Mouse (Mus musculus) monocyte, adult 5-6 weeks (primary cell): Measurements from ENCODE around the gene Cbx6. TPM values are rescaled to one million over a fixed set of nuclear protein-coding genes. Genes with fewer than 3 reads are reported as not detected.
A peak's percentile ranks its signal among the peaks of the same experiment; 100 is the strongest.

ENCODE experiments used
- ATAC-seq: fragments of 153-309, 156-312 bp; replicated peaks from 2 replicates; pipeline ENCODE4 v1.8.0; 2017; ENCODE audit warnings: mild to moderate bottlenecking; ENCODE audit not compliant: low TSS enrichment, insufficient number of reproducible peaks, severe bottlenecking, poor library complexity, low FRiP score
- total RNA-seq: library from RNA; stranded (forward); fragments of 200-1000, 200-491, 200-594 nt; gene quantifications from 3 replicates; pipeline ENCODE4 v1.2.3, GENCODE M21; 2017

Cbx6 gene
- 2.5 to 7.1 TPM (median 6.5 TPM) in 3 replicates for total RNA-seq

DNA sequence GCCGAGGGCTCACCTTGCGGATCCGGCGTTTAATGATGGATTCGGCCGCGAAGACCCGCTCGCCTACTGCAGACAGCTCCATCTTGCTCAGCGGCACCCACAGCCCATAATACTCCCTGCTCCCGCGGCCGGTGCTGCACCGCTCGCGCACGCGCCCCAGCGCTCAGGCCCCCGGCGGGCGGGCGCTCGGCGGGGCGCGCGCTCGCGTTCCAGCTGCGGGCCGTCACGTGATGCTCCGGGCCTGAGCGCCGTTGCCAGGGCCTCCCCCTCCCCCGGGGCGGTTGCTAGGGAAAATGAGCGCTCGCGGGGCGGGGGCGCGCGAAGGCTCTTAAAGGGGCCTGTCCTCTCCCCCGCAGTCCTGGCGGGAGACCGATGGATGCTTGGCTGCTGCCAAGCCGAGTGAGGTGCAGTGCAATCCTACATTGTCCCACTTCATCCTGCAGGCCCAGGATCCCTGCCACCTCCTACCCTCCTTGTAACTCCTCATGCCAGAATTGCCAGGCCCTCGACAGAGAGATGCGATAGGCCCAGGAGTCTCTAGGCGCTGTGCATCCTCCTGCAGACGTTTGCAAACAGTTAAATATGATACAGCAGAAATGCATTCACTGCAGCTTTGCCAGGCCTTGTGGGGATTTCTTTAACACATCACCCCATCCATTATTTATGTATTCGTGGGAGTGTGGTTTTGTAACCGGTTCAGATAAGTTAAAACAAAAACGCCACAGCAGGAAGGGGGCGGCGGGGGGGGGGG lies at the start of gene Cbx6, which contains the start of gene Npcd:
TSS of gene Cbx6 (minus strand) at position 559 of the 751 bp plus-strand sequence.
TSS of gene Npcd (minus strand) at position 108 of the 751 bp plus-strand sequence.
- no peak for ATAC-seq

DNA sequence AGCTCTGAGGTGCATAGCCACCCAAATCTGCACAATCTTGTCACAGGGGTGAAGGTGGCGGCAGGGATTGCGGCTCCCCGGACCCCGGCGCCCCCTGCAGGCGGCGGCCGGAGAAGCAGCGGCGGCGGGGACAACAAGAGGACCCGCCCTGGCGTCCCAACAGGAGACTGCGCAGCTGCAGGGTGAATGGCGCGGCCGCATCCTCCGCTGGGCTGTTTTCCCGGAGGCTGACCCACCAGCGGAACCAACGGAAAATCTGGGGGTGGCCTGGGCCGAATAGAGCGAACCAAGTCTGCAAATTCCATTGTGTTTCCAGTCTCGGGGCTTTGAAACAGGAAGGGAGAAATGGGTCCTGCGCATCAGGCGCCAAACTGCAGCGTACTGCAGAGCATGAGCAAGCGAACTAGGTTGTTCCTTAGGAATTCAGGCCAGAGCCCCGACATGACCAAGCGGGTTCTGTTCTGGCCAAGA lies 48.9 kb upstream of the Cbx6 start:
- ATAC-seq: peak; percentile 84

DNA sequence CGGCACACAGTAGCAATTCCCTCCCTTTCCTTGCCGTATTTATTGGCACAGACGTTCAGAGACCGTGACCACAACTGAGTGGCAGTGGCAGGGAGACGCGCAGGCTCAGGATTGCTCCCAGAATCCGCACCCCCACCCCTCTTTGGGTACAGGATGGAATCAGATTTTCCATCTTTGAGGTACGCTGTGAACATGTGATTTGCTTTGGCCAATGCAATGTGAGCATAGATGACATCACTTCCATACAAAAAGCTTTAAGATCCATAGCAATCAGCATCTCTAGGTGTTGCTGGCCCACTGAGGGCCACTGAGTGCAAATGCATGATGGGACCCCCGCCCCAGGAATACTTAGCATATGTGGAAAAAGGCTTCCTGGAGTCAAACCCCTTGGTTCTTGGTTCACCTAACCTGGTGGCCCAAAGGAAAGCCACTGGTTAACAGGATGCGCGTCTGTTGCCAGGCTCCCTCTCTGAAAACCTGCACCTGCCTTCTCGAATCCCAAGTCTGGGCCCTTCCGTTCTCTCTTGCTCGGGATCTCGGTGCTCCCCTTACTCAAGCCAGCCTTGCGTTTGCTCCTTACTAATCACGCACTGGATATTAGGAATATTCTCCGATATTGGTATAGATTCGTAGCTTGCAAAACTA lies 48.3 kb upstream of the Cbx6 start:
- ATAC-seq: no peak

DNA sequence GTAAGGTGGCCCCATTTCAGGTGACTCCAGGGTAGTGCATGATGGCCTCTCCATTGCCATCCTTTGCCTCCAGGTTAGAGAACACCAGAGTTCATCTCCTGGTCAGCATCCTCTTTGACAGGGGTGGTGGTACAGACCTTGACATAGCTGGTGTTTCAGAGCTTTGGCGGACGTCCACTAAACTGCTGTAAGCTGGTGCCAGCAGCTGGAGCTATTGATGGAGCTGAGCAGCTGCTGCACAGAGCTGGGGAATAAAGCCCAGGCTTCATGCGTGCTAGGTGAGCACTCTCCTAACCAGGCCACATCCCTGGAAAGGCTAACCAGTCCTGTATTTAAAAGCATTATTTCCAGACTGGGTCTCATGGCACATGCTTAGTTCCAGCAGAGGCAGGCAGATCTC lies 46.0 kb upstream of the Cbx6 start:
- no peak for ATAC-seq

DNA sequence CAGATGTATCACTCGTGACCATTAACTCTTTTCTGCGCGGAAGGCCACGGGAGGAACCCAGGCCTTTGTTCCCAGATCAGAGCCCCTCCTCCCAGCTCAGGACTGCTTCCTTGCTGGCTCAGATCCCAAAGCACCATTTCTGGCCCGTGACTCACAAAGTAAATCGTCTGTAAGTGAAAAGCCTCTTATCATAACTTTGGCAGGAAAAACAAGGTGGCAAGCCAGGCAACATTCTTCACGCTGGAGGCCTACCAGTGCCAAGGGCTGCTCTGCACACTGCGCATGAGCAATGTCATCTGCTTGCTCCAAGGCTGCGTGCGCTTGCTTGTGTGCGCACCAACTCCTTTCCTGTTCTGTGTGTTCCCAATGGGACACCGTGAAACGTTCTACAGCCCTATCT lies 44.8 kb upstream of the Cbx6 start:
- ATAC-seq: no peak

- ATAC-seq: no peak
Measured at GRCm38 (mm10) chr15:79878725-79879136, 44.2 kb upstream of the Cbx6 start.

DNA sequence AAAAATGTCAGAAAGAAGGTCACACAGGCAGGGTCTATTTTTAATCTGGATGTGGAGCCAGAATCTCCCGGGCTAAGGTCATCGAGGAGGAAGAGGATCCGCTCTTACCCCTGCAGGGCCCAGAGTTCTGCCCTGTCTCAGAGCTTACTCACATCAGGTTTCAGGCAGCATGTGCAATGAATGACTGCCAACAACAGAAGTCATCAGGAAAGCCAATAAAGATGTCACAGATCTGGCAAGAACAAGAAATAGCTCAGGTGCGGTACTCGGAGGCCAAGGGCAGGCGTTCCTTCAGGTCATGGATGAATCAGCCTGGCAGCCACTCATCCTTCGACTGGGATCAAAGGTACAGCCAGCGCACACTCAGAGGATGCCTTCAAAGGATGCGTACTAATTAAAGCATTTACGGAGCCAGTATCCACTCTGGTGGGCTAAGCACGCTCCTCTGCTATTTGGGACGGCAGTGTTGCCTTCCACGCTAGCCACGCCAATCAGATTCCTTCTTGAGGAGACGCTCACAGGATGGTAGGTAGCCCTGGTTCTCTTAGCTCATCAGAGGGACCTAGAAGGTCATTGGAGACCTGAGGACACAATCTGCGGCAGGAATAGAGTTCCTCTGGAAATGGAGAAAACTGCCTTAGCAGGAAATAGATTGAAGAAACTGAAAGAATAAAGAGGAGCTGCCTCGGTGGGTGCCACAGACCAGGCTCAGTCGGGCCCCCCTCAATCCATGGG lies 40.9 kb upstream of the Cbx6 start:
- no peak for ATAC-seq

DNA sequence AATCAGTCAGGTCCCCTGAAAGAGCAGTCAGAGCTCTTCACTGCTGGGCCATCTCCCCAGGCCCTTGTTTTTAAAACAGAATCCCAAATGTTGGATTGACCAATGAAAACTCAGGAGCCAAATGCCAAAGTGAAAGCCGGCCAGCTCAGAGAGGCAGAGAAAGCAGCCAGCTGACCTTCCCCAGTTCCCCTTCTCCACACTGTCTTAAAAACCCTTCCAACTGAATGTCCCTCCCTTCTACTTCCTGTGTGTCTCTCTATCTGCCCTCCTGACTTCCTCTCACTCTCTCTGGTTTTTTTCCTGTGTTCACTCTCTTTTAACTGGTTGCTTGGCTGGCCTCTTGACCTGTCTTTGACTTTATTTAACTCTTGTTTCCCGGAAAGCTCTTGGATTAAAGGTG lies 39.5 kb upstream of the Cbx6 start:
- no peak for ATAC-seq

DNA sequence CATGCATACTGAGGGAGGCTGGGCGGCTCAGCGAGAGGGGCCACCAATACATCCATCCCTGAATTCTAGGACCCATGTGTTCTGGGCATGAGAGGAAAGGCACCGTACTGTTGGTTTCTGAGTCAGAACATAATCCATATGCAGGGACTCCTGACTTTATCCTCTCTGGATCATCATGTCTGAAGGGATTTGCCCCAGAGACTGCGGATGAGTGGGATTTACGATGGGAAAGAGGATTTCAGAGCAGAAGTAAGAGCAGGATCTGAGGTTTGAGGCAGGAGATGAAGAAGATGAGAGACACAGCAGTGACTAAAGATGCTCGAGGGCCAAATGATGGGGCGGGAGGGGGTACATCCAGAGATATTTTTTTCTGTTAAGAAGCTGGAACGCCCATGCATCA lies 39.1 kb upstream of the Cbx6 start:
- no peak for ATAC-seq

DNA sequence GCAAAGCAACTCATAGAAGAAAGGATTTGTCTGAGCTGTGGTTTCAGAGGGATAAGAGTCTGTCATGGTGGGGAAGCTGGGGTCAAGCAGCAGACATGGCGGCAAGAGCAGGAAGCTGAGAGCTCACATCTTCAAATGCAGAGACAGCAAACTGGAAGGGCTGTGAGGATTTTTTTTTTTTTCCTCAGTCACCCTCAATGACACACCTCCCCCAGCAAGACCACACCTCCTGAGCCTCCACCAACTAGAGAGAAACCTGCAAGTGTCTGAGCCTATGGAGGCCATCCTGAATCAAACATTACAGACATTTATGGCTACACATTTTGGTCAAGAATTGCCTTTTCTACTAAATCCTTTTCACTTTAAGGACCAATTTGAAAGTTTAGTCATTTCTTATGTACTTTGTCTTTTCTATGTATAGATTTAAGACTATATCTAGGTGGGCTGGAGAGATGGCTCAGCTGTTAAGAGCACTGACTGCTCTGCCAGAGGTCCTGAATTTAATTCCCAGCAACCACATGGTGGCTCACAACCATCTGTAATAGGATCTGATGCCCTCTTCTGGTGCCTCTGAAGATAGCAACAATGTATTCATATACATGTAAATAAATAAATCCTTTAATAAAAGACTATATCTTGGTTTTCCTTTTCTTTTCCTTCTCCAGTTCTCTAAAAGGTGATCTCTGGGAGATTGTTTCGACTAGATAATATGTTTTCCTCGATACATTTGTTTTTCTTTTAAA lies 32.9 kb upstream of the Cbx6 start:
- no peak for ATAC-seq

- ATAC-seq: no peak
Measured at GRCm38 (mm10) chr15:79859821-79860220, 25.3 kb upstream of the Cbx6 start.

GRCm38 (mm10) chr15:79858979-79859378 lies 24.5 kb upstream of the Cbx6 start:
- no peak for ATAC-seq

GRCm38 (mm10) chr15:79850143-79850542 lies 15.7 kb upstream of the Cbx6 start:
- ATAC-seq: 0 out of 2 replicates have a peak, but pooled peaks have one; percentile 40

- no peak for ATAC-seq
Measured at GRCm38 (mm10) chr15:79847100-79847499, 12.6 kb upstream of the Cbx6 start.

DNA sequence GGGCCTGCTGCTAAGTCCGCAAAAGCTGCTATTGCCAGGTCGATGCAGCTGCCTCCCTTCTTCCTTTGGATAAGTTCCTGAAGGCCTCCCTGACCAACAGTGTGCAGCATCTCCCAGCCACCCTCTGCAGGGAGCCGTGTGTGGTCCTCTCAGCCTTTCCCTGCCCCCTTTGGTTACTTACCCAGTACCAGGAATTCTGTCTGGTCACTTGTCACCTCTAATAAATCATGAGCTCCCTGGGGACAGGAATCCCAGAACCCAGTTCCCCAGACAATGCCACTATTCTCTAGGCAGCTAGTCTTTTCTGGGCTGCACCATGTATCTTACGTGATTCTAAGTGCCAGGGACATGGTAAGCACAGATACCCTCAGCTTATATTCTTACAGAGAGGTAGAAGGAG lies 11.5 kb upstream of the Cbx6 start:
- ATAC-seq: no peak

- ATAC-seq: no peak
Measured at GRCm38 (mm10) chr15:79842985-79843384, 8.5 kb upstream of the Cbx6 start.

GRCm38 (mm10) chr15:79840281-79840680 lies 5.8 kb upstream of the Cbx6 start:
- ATAC-seq: no peak

DNA sequence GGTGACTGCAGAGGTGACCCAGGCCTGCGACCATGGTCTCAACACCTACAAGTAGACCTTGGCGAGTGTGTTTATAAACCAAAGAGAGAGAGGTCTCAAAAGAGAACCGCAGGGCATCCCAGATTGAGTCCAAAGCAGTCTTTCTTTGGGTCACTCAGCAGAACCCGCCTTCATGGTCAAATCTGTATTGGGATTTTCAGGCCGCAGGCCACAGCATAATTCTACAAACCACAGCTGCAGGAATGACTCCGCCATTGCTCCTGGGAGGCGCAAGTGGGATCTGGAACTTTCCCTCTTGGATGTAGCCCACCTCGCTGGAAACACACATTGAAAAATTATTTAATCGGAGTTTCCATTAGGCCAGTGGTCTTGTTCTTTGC lies 383 bp upstream of the Cbx6 start:
- ATAC-seq: no peak
